Mouse (Mus musculus): ENCODE data around the gene Grip1.

Grip1 gene

DNA sequence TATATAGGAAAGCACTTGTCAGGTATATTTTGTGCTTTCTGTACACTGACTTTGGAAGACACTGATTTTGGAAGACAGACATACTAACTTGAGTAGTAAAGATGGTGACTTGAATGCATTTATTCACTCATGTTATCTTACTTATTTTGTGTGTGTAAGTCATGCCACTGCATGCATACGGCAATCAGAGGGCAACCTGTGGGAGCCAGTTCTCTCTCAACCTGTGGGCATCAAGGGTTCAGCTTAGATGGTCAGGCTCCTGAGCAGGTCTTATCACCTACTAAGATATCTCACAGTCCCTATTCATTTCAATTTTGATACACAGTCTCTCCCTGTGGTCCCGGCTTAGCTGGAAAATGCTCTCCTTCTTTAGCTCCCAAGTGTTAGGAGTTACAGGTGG, 5.4 kb downstream of the Grip1 start:
- DNase-seq (ENCODE audit: low read depth): no peak

DNA sequence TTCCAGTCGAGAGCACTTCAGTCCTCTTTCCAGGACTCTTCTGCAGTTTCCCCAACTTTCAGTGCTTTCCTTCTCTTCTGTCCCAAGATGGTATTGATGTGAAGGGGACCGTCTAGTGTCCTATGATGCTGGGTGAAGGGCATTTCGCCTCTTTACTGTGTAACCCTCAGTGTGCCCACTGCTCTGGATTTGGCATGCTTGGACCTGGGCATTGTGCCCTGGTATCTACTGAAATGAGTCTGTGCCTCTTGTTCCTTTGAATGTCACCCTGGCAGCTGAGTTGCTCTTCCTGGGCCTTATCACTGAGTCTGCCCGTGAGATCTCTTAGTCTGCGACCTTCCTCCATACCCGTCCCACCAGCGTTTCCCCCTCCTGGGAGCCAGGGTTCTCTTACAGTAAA, 9.7 kb downstream of the Grip1 start:
- no peak for DNase-seq (ENCODE audit: low read depth)

DNA sequence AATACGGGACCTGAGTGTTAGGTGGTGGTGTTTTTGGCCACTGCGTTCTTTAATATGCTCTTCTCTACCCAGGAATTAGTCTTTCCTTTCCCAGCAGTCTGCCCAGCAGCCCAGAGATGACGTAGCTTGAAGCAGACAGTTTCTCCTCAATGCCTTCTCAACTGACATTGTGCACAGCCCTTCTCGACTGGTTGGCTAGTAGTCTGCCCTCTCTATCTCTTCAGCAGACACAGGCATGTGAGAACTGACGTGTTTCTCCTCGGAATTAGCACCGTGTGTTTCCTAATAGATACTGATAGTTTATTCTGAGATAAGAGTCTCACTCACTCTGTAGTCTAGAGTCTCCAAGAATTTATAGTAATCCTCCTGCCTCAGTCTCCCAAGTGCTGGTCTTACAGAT, 10.2 kb downstream of the Grip1 start:
- no peak for DNase-seq (ENCODE audit: low read depth)

DNA sequence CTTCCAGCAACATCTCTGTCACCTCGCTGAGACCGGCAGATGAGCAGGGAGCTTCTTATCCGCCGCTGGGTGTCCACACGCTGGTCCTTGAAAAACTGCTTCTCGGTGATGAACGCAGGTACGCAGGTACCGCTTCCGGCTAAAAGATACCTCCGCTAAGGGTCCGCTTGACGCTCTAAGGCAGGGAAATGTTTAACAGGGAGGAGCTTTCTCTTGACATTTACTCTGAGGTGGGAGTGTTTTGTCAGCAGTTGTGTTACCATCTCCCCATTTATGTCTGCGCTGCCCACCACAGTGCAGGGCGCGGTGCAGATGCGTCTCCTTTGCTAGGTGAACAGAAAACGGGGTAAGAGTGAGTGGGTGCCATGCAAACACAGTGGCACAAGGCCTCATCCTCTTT, 14.3 kb downstream of the Grip1 start:
- no peak for DNase-seq (ENCODE audit: low read depth)

DNA sequence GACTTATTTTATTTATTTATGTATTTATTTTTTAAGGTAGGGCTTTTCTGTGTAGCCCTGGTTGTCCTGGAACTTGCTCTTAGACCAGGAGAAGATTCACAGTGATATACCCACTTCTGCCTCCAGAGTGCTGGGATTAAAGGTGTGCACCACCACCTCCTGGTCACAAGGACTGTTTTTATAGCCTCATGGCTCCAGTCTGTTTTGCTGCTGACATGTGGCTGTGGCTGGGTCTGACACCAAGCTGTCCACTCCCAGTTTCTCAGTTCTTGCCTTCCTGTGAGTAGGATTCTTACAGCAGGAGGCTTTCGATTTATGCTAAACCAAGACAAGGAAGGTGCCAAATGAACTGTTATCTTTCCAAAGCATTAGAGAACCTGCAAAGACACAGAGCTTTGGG, 16.5 kb downstream of the Grip1 start:
- no peak for DNase-seq (ENCODE audit: low read depth)

DNA sequence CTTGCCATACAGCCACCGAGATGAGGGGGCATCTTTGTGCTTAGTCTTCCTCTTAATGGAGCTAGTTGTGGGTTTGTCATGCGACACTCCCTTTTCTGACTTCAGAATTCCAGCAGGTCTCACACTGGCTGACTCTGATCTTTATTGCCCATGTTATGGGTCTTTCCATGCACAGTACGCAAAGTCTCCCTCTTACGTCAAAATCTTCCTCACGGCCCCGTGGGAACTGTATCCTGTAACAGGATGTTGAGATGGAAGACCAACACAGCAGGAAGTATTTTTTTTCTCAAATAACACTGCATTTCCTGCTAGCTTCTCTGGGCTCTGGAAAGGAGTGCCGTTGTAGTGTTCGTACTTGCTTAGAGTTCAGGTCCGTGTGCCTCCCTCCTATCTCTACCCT, 21.5 kb downstream of the Grip1 start:
- DNase-seq (ENCODE audit: low read depth): no peak

DNA sequence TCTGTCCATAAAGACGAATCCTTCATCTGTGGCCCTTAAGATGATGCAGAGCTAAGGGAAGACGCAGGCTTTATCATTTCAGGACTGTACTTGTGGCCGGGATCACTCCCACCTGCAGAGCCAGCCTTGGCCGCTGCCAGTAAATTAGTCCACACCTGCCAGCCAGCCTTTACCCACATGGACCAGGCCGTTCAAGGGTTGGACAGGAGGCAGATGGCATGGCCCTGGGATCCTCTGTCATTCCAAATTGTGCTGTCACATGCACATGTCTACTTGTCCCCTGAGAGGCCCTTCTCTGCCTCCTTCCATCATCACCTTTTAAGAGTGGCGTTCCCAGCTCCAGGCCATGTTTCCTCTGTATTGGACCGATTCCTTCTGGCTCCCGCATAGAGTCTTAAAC, 24.0 kb downstream of the Grip1 start:
- DNase-seq (ENCODE audit: low read depth): no peak

DNA sequence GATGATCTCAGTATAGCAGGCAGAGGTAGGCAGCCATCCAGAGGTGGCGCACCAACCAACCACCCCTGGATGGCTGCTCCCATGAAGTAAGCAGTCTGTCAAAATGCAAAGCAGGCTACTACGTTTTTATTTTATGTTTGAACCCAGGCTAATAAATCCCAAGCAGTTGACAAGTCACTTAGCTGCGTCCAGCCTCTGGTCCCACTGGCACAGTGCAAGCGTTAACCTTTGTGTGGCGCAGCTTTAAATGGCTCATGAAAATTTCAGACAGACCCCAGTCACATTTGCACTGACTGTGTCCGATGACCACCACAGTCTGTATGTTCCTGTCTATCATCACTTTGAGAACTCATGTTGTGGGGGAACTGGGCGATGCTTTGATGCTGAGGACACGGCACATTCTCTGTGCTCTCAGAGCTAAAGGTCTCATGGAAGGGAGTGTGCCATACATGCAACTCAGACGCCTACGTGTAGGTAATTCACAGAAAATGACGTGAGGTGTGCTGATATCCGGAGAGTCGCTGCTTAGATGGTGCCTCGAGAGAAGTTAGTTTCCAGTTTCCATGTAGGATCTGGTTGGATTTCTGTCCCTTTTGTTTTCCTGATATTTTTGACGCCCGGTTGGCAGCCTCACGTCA, 29.6 kb downstream of the Grip1 start:
- no peak for DNase-seq (ENCODE audit: low read depth)

DNA sequence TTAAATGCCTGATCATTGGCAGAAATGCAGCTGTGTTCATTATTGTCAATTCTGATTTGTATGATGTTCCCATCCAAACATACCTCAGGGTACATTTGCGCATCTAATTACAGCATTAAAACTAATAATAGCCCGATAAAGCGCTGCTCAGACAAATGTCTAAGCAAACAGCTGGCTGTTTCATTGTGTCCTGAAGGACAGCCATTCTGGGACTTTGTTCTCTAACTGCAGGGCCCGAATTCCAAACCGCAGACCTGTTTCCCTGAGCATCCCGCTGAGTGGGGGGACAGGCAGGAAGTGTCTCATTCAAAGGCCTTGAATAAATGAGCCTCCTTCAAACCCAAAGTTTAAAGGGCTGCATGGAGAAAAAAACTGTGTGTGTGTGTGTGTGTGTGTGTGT, 30.1 kb downstream of the Grip1 start:
- DNase-seq (ENCODE audit: low read depth): no peak

DNA sequence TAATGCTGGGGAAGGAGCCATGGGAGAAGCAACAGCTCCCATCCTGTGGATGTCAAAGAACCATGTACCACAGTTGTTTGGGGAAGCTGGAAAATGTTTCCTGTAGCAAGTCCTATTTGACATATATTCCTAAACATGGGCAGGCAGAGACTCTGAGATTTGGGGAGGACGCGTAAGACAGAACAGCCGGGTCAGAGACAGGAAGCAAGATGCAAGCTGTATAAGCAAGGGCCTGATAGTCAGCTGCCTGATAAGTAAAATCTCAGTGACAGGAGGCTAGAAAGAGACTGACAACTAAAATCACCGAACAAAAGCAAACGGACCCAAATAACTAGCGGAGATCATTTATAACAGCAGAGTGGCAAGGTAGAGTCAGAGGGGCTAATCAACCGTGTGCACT, 33.3 kb downstream of the Grip1 start:
- no peak for DNase-seq (ENCODE audit: low read depth)

DNA sequence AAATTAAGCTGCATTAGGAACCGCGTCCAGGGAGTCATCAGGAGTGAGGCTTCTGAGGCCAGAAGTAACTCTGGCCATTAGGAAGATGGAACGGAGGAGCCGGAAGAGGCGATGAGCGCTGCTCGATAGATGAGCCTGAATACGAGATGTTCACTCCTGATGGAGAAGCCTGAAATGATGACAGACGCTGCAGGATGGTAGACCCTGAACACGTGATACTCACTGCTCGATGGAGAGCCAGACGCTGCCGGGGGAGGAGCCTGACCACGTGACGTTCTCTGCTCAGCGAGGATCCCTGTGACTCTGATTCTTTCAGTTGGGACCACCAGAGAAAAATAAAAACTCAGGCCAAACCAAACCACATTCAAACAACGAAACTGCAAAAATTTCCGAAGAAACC, 37.2 kb downstream of the Grip1 start:
- no peak for DNase-seq (ENCODE audit: low read depth)

DNA sequence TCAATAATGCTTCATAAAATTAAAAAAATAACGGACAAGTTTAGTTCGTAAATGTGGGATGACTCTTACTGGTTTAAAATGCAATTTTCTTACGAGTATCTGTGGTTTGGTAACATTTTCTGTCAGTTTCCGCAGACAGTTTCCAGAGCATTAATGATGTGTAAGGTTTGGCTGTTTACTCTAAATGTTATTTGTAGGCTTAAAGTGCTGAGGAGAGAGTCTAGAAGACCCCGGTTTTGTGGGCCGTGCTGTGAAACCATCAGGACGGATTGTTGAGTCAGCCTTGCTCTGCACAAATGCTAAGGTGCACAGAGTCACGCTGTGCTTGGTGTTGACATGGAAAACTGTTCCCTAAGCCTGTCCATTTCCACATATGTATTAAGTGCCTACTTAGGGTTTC, 41.7 kb downstream of the Grip1 start:
- DNase-seq (ENCODE audit: low read depth): no peak

DNA sequence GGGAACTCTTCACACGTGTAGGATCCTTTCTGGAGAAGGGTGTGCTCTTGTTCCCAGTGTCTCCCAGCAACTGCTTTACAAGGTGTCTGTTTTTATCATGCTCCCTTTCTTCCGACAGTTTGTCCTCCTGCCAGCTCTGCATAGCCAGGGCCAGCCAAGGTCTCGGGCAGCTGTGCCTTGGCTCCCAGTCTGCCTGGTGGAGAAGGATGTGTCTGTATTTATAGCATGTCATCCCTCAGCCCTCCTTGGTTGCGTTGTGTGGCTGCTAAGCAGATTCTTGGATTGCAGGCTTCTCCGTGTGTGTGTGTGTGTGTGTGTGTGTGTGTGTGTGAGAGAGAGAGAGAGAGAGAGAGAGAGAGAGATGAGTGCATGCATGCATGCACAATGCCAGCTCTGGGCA, 42.6 kb downstream of the Grip1 start:
- DNase-seq (ENCODE audit: low read depth): no peak

DNA sequence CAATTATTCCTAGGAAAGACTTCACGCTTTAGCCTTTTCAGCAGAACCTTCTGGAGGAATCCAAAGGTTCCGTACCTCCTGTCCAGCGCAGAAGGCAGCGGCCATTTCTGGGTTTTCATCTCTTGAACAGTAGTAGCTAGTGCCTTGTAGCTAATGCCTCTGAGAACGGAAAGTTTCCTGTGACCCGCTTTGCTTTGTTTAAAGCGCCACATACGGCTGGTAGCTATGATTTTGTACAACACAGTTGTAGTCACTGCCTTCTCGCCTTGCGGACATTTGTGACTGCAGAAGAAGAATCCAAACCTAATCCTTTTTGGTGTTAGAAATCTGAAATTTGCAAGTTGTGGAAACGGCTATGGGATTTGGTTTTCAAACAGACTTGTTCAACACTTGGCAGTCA, 68.1 kb downstream of the Grip1 start:
- no peak for DNase-seq (ENCODE audit: low read depth)

DNA sequence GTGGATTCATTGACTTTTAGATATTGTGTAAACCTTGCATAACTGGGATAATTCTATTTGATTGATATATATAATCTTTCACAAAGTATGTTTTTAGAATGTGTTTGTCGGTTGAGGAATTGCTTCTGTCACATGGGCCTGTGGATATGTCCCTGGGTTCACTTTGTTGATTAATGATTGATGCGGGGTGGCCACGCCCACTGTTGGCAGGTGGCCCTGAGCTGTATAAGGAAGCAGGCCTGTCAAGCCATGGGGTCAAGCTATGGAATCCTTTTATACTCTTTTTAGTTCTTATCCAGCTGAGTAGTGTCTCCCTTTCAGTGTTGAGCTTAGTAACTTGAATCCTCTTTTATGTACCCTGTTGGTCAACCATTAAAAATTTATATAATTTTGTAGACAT, 72.1 kb downstream of the Grip1 start:
- DNase-seq (ENCODE audit: low read depth): no peak

DNA sequence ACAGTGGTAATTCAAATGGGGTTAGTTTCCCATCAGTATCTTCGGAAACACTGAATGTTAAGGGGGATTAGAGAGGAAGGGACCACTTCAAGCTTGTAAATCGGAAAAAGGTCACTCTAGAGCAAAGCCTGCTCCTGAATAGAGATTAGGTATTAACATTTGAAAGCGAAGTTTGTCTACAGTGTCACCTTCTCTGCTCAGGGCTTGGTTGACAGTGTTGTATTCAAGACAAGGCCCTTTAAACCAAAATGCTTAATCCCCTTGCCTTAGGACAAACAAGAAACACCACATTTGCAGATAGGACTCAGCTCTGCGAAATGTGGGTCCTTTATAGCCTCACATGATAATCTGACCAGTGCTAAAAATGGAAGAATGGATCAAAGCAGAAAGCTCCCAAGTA, 81.2 kb downstream of the Grip1 start:
- DNase-seq (ENCODE audit: low read depth): no peak

DNA sequence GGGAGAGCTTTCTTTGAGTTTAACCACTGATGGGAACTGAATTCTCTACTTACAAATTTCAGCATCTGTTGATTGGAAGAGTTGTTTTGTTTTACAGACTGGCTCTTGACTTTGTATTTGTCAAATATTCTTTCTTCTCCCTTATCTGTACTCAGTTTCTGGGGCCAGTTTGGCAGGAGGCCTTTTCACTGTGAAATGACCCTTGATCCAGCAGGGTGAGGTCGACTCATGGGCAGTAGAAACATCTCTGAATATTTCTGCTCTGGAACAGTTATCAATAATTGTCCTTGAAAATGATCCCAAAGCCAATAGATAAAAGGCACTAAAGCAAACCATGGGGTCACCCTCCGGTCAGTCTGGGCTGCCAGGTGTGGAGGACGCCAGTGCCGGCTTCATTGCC, 88.0 kb downstream of the Grip1 start:
- DNase-seq (ENCODE audit: low read depth): no peak

DNA sequence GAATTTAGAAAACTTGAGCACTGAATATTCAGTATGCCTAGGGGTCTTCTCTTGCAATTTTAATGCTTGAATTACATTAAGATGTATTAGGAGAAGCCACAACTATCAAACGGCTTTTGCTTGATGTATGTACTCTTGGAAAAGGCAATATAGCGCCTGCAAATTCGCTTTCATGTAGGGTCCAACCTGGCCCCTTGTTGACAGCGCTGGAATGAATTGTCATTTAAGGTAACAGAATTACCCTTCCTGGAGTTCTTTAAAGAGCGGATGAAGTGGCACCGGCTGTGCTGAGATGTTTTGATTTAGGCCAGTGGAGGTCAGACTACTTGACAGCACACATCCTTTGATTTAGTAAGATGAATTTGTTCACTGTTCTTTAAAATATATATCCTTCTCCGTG, 90.1 kb downstream of the Grip1 start:
- DNase-seq (ENCODE audit: low read depth): no peak

DNA sequence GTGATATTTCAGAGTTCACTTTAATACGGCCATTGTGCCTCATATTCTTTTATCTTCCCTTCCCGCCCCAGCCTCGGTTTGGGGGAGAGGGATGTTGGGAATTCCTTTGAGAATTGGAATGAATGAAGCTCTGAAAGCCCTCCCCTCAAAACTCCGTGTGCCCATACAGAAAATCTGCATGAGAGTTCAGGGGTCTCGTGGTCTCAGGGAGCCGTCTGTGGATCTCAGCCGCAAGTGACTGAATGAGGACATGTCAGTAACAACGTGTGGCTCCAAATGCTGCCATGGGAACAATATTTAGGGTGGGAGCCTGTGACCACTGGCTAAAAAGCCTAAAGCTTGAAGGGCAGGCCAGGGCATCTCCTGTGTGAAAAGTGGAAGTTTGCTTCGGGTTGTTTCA, 91.1 kb downstream of the Grip1 start:
- DNase-seq (ENCODE audit: low read depth): no peak

DNA sequence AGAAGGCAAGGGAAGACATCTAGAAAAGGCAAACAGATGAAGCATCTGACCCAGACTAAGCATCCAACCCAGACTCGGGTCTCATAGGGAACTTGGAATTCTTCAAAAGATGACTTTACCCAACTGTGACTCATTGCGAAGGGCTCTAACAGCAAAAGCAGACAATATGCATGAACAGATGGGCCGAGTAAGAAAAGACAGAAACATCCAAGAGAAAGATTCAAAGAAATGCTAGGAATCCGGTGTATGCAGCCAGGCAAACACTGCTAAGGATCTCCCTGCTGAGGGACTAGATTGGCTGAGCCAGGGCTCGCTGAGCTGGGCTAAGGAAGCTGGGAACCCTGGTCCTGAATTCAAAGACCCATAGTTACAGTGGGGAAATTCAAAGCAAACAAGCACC, 94.2 kb downstream of the Grip1 start:
- DNase-seq (ENCODE audit: low read depth): no peak

DNA sequence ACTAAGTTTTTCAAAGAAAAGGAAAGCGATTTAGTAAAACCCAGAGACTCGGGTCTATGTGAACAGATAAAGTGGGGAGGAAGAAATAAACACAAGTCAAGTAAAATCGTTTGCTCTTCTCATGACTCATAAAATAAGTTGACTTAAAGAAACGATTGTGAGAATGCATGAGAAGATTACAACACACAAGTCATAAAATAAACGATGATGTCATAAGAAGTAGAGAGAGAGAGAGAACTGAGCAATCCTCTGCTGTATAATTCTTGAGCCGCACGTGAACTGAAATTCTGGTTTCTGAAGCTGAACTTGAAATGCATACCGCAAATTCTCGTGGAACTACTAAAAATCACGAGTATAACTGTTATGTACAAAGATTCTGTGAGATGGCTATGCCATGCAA, 95.1 kb downstream of the Grip1 start:
- DNase-seq (ENCODE audit: low read depth): no peak

DNA sequence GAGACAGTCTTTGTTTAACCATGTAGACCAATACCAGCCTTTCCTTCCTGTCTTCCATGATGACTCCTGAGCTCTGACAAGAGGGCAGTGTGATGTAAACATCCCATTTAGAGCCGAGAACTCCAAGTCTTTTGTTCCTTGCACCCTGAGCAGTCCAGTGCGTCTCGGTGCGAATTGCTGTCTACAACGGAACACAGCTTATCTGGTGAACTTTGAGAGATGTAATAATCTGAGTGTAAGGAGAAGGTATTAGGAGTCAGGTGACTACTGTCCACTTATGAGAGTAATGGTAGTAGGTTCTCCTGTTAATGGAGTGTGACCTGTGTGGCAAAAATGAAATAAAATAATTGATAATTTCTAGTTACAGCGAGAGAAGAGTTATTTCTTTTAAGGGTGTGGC, 97.0 kb downstream of the Grip1 start:
- DNase-seq (ENCODE audit: low read depth): no peak

DNA sequence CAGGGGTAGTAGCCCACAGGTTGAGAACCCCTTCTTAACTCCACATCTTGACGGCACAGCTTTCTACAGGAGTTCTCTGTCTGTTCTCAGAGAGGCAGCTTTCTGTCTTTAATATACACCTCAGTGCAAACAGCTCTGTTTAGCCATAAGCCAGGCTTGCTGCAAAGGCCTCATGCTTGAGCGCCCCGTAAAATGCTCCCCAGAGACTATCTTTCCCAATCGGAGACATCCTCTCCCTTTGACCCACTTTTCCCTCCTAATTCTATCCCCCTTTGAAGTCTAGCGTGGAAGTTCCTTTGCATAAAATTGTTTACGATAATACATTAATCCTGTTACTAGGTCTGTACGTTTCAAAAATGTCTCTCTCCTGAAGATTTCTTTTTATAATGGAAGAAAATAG, 102.7 kb downstream of the Grip1 start:
- no peak for DNase-seq (ENCODE audit: low read depth)

DNA sequence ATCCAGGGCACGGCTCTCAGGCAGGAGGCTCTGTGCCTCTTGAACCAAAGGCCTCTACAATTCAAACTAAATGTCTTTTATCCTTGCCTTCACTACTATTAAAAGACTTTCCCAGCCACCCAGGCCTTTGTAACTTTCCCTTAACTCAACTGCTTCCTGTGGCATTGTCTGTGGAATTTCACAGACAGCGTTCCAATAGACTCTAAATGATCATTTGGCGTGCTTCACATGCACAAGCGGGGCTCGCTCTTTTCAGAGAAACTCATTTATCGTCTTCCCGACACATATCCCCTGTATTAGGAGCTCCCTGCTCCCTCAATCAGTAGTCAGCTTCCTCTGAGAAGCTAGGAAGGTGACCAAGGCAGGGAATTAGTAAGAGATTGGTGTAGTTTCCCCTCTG, 104.8 kb downstream of the Grip1 start:
- no peak for DNase-seq (ENCODE audit: low read depth)

DNA sequence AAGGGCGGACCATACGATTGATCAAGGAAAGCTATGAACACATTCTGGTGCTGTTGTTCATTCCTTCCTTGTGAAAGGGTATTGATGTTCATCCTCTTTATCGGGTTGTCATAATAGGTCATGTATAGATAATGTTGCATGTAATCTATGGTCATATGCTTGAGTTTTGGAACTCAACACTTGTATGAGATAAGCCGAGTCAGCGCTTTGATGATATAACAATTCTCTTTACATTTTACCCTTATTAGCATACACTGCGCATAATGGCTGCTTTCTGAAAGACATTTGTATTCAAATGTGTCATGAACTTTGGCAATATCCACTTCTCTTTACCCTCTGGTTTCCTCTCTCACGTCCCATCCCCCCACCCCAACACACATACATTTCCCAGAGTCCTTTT, 111.2 kb downstream of the Grip1 start:
- DNase-seq (ENCODE audit: low read depth): no peak
